15 mouse cellular contexts compared by ENCODE assay signal in the genomic region with DNA sequence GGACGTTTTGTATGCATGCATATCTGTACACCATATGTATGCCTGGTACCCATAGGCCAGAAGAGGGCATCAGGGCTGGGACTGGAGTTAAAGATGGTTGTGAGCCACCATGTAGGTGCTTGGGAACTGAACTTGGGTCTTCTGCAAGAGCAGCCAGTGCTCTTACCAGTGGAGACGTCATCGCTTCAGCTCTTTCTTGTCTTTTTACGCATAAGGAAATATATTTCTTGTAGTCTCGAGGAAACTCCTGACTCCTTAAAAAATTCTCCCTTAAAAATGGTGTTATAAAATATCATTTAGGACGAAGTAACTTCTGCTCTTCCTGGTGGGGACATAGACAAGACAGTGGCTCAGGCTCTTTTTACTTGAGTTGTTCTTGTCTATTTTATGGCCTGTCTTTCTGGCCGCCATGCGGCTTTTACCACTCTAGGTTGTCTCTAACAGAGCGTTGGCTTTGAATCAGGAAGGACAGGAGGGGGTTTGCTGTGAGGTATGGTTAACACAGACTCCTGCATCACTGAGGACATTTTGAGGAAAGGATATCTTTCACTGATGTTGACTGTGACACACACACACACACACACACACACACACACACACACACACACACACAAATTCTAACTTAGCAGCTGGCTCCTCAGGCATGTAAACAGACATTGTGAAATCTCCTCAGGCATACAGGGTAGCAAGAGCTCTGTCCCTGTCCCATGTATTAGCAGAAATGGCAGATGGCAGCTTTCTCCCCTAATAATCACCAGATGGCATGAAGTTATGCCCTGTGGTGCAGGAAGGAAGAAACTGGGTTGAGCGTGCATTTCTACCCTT.
A peak's percentile ranks its signal among the peaks of the same experiment; 100 is the strongest.
DNase-seq lines count a peak whose midpoint lies in the region; ATAC-seq lines count a peak whose summit lies in the region.
"Had no signal": no experiment of that assay in that cellular context is flagged by ENCODE, and none has a peak within 500 bp of the region (broad histone marks: within the 10 kb centered on the region; RNA-seq: fewer than 3 reads in every experiment).

No protein-coding gene starts in this region.

- H3K9me3 ChIP-seq in forebrain, embryonic 15.5 days = no peaks in the 10 kb centered on the region
- no peaks in the 10 kb centered on the region; the same call in 1 of the 2 replicates for H3K9me3 ChIP-seq in forebrain, embryonic 10.5 days
- H3K9me3 ChIP-seq: limb, embryonic 10.5 days; neural tube, embryonic 13.5 days had no signal

- no peak overlapping the region for H3K27ac ChIP-seq in forebrain, embryonic 15.5 days (replicated peaks)
- H3K27ac ChIP-seq in forebrain, embryonic 10.5 days = no peak overlapping the region
- H3K27ac ChIP-seq: heart, adult 2 months; limb, embryonic 10.5 days; macrophage; neural tube, embryonic 13.5 days had no signal

- H3K4me3 ChIP-seq in forebrain, embryonic 15.5 days = no peak overlapping the region
- H3K4me3 ChIP-seq in forebrain, embryonic 10.5 days = no peak overlapping the region
- H3K4me3 ChIP-seq: heart, adult 2 months; limb, embryonic 10.5 days; neural tube, embryonic 13.5 days had no signal

- H3K4me1 ChIP-seq in forebrain, embryonic 15.5 days = no peaks in the 10 kb centered on the region
- no peaks in the 10 kb centered on the region for H3K4me1 ChIP-seq in forebrain, embryonic 10.5 days
- H3K4me1 ChIP-seq: limb, embryonic 10.5 days; neural tube, embryonic 13.5 days had no signal

- WGBS in forebrain, embryonic 15.5 days = 81% methylated on average over 10 of the region's 10 CpGs
- WGBS in forebrain, embryonic 10.5 days = 91% methylated on average over 10 of the region's 10 CpGs

- H3K4me2 ChIP-seq in forebrain, embryonic 15.5 days (replicated peaks) = no peak overlapping the region
- H3K4me2 ChIP-seq: neural tube, embryonic 13.5 days had no signal

- no peaks in the 10 kb centered on the region for H3K27me3 ChIP-seq in forebrain, embryonic 15.5 days
- no peaks in the 10 kb centered on the region for H3K27me3 ChIP-seq in forebrain, embryonic 10.5 days (ENCODE audit: poor library complexity, severe bottlenecking)
- H3K27me3 ChIP-seq: neural tube, embryonic 13.5 days had no signal

- H3K36me3 ChIP-seq in forebrain, embryonic 15.5 days = no peaks in the 10 kb centered on the region
- no peaks in the 10 kb centered on the region for H3K36me3 ChIP-seq in forebrain, embryonic 10.5 days (replicated peaks)
- H3K36me3 ChIP-seq: limb, embryonic 10.5 days; neural tube, embryonic 13.5 days had no signal

- no peak overlapping the region for H3K9ac ChIP-seq in forebrain, embryonic 15.5 days (replicated peaks)
- H3K9ac ChIP-seq: neural tube, embryonic 13.5 days had no signal

- DNase-seq in forebrain, embryonic 10.5 days (ENCODE audit: extremely low spot score, low spot score) = no peak
- peak; percentile 81 to 90 for DNase-seq in cerebellum, postnatal 14 days
- DNase-seq in layer of hippocampus, adult 9-10 months (ENCODE audit: low spot score) = peak; percentile 35
- DNase-seq in urinary bladder, postnatal 25 days (ENCODE audit: low spot score) = no peak
- DNase-seq in left cerebral cortex, adult 11 months (ENCODE audit: low spot score) = no peak
- DNase-seq in spleen, postnatal 10 days (ENCODE audit: low spot score in 2 of 2) = no peak
- DNase-seq: heart, adult 2 months; heart, postnatal 4 days; kidney, adult 2 months; kidney, postnatal 36 days had no signal

- ATAC-seq in forebrain, embryonic 15.5 days (replicated peaks) = peak; percentile 71
- ATAC-seq in cerebellum, adult (ENCODE audit: insufficient number of reproducible peaks, low FRiP score, low TSS enrichment) = peak; percentile 94

Comparison
In these comparisons a context has a peak if more than half of its experiments do, and no peak if none do; other contexts are left out.
1. DNase-seq: peak in cerebellum, postnatal 14 days (2 of 2) and layer of hippocampus, adult 9-10 months (single experiment); none in forebrain, embryonic 10.5 days (single experiment), urinary bladder, postnatal 25 days (single experiment), left cerebral cortex, adult 11 months (single experiment) and spleen, postnatal 10 days (0 of 2).